Mouse (Mus musculus) intestine, embryonic 16.5 days (tissue): ENCODE data around the gene Zfp105. TPM values are rescaled to one million over a fixed set of nuclear protein-coding genes. Genes with fewer than 3 reads are reported as not detected.

ENCODE experiments used
- ATAC-seq: fragments of 200-750 bp; cut with Nextera tagmentation; 2 replicates; pipeline ENCODE4 v1.8.0; 2017; ENCODE audit warnings: moderate TSS enrichment, moderate library complexity
- H3K27ac ChIP-seq: fragments of 300-500 bp; sonication (generic); 2 replicates; pipeline ENCODE4 v1.5.1; 2014; ENCODE audit warnings: mild to moderate bottlenecking, low read length
- H3K27me3 ChIP-seq: fragments of 300-500 bp; sonication (generic); replicated peaks from 2 replicates; pipeline ENCODE4 v1.6.1; 2014; ENCODE audit warnings: low read length, control low read depth, mixed read lengths; ENCODE audit not compliant: control insufficient read depth, insufficient read depth
- H3K36me3 ChIP-seq: fragments of 300-500 bp; sonication (generic); 2 replicates; pipeline ENCODE4 v1.6.1; 2014; ENCODE audit warnings: low read length, control low read depth; ENCODE audit not compliant: control insufficient read depth, insufficient read depth
- H3K4me1 ChIP-seq: fragments of 300-500 bp; sonication (generic); 2 replicates; pipeline ENCODE4 v1.6.1; 2014; ENCODE audit warnings: low read length, control low read depth, mixed read lengths; ENCODE audit not compliant: control insufficient read depth, insufficient read depth
- H3K4me2 ChIP-seq: fragments of 300-500 bp; sonication (generic); 2 replicates; pipeline ENCODE4 v1.6.1; 2014; ENCODE audit warnings: low read depth, low read length, control low read depth
- H3K4me3 ChIP-seq: fragments of 300-500 bp; sonication (generic); 2 replicates; pipeline ENCODE4 v1.5.1; 2014; ENCODE audit warnings: mild to moderate bottlenecking, low read length
- H3K9ac ChIP-seq: fragments of 300-500 bp; sonication (generic); 2 replicates; pipeline ENCODE4 v1.6.1; 2014; ENCODE audit warnings: low read depth, low read length
- H3K9me3 ChIP-seq: fragments of 300-500 bp; sonication (generic); 2 replicates; pipeline ENCODE4 v1.6.1; 2016; ENCODE audit warnings: low read length, control low read depth; ENCODE audit not compliant: control insufficient read depth
- WGBS: fragments of 180-500 bp; shearing (Covaris S2); extraction: QIAGEN DNeasy Blood & Tissue Kit; methylation state at CpG from one replicate; pipeline ENCODE4 v1.1.7; 2014; 5-methylcytosine and 5-hydroxymethylcytosine counted together
- polyA plus RNA-seq: library from polyadenylated mRNA; unstranded; fragments of >200 nt; fragmentation: Nextera tagmentation; extraction: Ambion mirVana; gene quantifications from 2 replicates; pipeline ENCODE4 v1.2.1, GENCODE M21; 2015

The Zfp105 gene
- 8.9 and 10.0 TPM in 2 replicates for polyA plus RNA-seq

- WGBS: under 1% methylated on average over 43 of the region's 43 CpGs
- Histone ChIP-seq H3K27me3 (no peaks in the 10 kb centered on the region), H3K36me3 (peaks cover 13% of the 10 kb centered on the region; the same call in 1 of the 2 replicates), H3K9ac (peak within 1 kb of the TSS; percentile 93), H3K4me2 (peak within 1 kb of the TSS; percentile 75), H3K4me1 (no peaks in the 10 kb centered on the region), H3K4me3 (peak within 1 kb of the TSS; percentile 78), H3K9me3 (no peaks in the 10 kb centered on the region), H3K27ac (peak within 1 kb of the TSS; percentile 56)
- ATAC-seq: peak; percentile 97
Measured at GRCm38 (mm10) chr9:122922936-122923381, at the start of gene Zfp105. TSS of gene Zfp105 (plus strand) at chr9:122923072.

GRCm38 (mm10) chr9:122874653-122875052, 48.2 kb upstream of the Zfp105 start:
- Histone ChIP-seq H3K4me1 (no peaks in the 10 kb centered on the region), H3K4me2 (no peak overlapping the region), H3K4me3 (no peak overlapping the region), H3K27ac (no peak overlapping the region), H3K36me3 (no peaks in the 10 kb centered on the region), H3K9me3 (no peaks in the 10 kb centered on the region), H3K27me3 (no peaks in the 10 kb centered on the region), H3K9ac (no peak overlapping the region)
- WGBS: 59% methylated on average over 1 of the region's 1 CpGs
- no peak for ATAC-seq

GRCm38 (mm10) chr9:122875145-122875544, 47.7 kb upstream of the Zfp105 start:
- H3K9ac ChIP-seq: no peak overlapping the region
- WGBS: 87% methylated on average over 2 of the region's 2 CpGs
- no peak overlapping the region for H3K4me3 ChIP-seq
- ATAC-seq: no peak
- no peaks in the 10 kb centered on the region for H3K4me1 ChIP-seq
- no peaks in the 10 kb centered on the region for H3K36me3 ChIP-seq
- no peak overlapping the region for H3K4me2 ChIP-seq
- H3K27ac ChIP-seq: no peak overlapping the region
- no peaks in the 10 kb centered on the region for H3K27me3 ChIP-seq
- no peaks in the 10 kb centered on the region for H3K9me3 ChIP-seq

GRCm38 (mm10) chr9:122885385-122885784, 37.5 kb upstream of the Zfp105 start, which contains the start of gene Zkscan7:
TSS of gene Zkscan7 (plus strand) at chr9:122885685.
- no peaks in the 10 kb centered on the region; the same call in 1 of the 2 replicates for H3K9me3 ChIP-seq
- peak within 1 kb of the TSS; percentile 83 for H3K4me2 ChIP-seq
- no peak within 1 kb of the TSS for H3K27ac ChIP-seq
- peak within 1 kb of the TSS; percentile 81 for H3K4me3 ChIP-seq
- no peaks in the 10 kb centered on the region for H3K27me3 ChIP-seq
- H3K4me1 ChIP-seq: no peaks in the 10 kb centered on the region
- H3K36me3 ChIP-seq: no peaks in the 10 kb centered on the region
- 0 out of 2 replicates have a peak within 1 kb of the TSS, but pooled peaks have one; percentile 88 for H3K9ac ChIP-seq
- 88% methylated on average over 3 of the region's 3 CpGs for WGBS
- ATAC-seq: no peak

GRCm38 (mm10) chr9:122886372-122887179, 36.3 kb upstream of the Zfp105 start:
- no peak overlapping the region; the same call in 1 of the 2 replicates for H3K27ac ChIP-seq
- 6% methylated on average over 54 of the region's 54 CpGs for WGBS
- H3K4me3 ChIP-seq: peak overlapping the region; percentile 81
- no peaks in the 10 kb centered on the region for H3K4me1 ChIP-seq
- H3K36me3 ChIP-seq: no peaks in the 10 kb centered on the region
- H3K27me3 ChIP-seq: no peaks in the 10 kb centered on the region
- ATAC-seq: peak; percentile 93
- H3K4me2 ChIP-seq: peak overlapping the region; percentile 83
- peak overlapping the region; percentile 88 for H3K9ac ChIP-seq
- no peaks in the 10 kb centered on the region; the same call in 1 of the 2 replicates for H3K9me3 ChIP-seq

- no peak overlapping the region for H3K27ac ChIP-seq
- H3K4me1 ChIP-seq: no peaks in the 10 kb centered on the region
- H3K36me3 ChIP-seq: peaks cover under 1% of the 10 kb centered on the region; the same call in 1 of the 2 replicates
- H3K27me3 ChIP-seq: no peaks in the 10 kb centered on the region
- H3K4me3 ChIP-seq: no peak overlapping the region
- H3K9ac ChIP-seq: no peak overlapping the region
- H3K9me3 ChIP-seq: 0 out of 2 replicates have a peak, but pooled peaks cover under 1% of the 10 kb centered on the region
- no peak overlapping the region for H3K4me2 ChIP-seq
- WGBS: 90% methylated on average over 2 of the region's 2 CpGs
- ATAC-seq: no peak
Measured at GRCm38 (mm10) chr9:122901047-122901446, 21.8 kb upstream of the Zfp105 start.

GRCm38 (mm10) chr9:122902717-122903535, 19.9 kb upstream of the Zfp105 start:
- Histone ChIP-seq H3K4me3 (peak overlapping the region; percentile 61), H3K9ac (peak overlapping the region; percentile 73), H3K4me2 (peak overlapping the region; percentile 81), H3K27ac (no peak overlapping the region), H3K9me3 (no peaks in the 10 kb centered on the region), H3K36me3 (no peaks in the 10 kb centered on the region), H3K27me3 (no peaks in the 10 kb centered on the region), H3K4me1 (no peaks in the 10 kb centered on the region)
- 13% methylated on average over 32 of the region's 32 CpGs for WGBS
- ATAC-seq: peak; percentile 94

- no peaks in the 10 kb centered on the region for H3K27me3 ChIP-seq
- H3K27ac ChIP-seq: no peak overlapping the region
- no peak overlapping the region; the same call in 1 of the 2 replicates for H3K9ac ChIP-seq
Measured at GRCm38 (mm10) chr9:122922436-122922835, 436 bp upstream of the Zfp105 start.

GRCm38 (mm10) chr9:122928915-122929314, 6.0 kb downstream of the Zfp105 start:
- H3K4me1 ChIP-seq: no peaks in the 10 kb centered on the region
- no peak overlapping the region for H3K27ac ChIP-seq
- peaks cover 36% of the 10 kb centered on the region for H3K36me3 ChIP-seq
- no peak overlapping the region for H3K4me2 ChIP-seq
- no peak overlapping the region for H3K4me3 ChIP-seq
- no peaks in the 10 kb centered on the region for H3K27me3 ChIP-seq
- no peak overlapping the region for H3K9ac ChIP-seq
- H3K9me3 ChIP-seq: no peaks in the 10 kb centered on the region
- WGBS: 98% methylated on average over 3 of the region's 3 CpGs
- no peak for ATAC-seq

More at GRCm38 (mm10) chr9:122922436-122922835, 436 bp upstream of the Zfp105 start:
- Histone ChIP-seq H3K9me3 (no peaks in the 10 kb centered on the region), H3K4me3 (peak overlapping the region; percentile 78), H3K4me2 (peak overlapping the region; percentile 75), H3K36me3 (peaks cover 11% of the 10 kb centered on the region; the same call in 1 of the 2 replicates), H3K4me1 (no peaks in the 10 kb centered on the region)
- ATAC-seq: no peak
- 25% methylated on average over 3 of the region's 3 CpGs for WGBS
